Mouse (Mus musculus) cerebellum, postnatal 10 days (tissue): ENCODE results near the gene Thumpd3.

Experiments
- DNase-seq, 2 experiments: peaks; one replicate each; pipeline ENCODE4 v3.0.0; 2021; ENCODE audit warnings: mixed read lengths in 2 of 2

Thumpd3 gene

GRCm38 (mm10) chr6:113037946-113038734, 7.9 kb upstream of the Thumpd3 start:
- DNase-seq, result peak; percentile 73 to 74

GRCm38 (mm10) chr6:113038735-113039058, 7.3 kb upstream of the Thumpd3 start:
- DNase-seq, result no peak

- DNase-seq, result no peak
These were observed 5.7 kb upstream of the Thumpd3 start for GRCm38 (mm10) chr6:113040319-113040718.

- no peak for DNase-seq
These were observed 4.6 kb upstream of the Thumpd3 start for GRCm38 (mm10) chr6:113041215-113041990.

DNA sequence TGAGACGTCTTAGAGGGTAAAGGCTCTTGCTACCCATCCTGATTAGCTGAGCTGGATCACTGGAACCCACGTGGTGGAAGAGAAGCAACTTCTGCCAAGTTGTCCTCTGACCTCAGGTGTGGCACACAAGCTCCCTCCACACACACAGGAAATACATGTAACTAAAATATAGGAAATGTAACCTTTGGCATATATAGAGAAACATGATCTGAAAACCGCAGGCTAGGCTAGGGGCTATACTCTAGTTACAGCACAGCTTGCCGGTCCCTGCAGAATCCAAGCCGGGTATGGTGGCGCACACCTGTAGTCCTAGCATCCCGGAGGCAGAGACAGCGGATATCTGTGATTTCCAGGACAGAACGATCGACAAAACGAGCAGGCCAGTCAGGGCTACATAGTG, 450 bp upstream of the Thumpd3 start:
- DNase-seq, result no peak

DNA sequence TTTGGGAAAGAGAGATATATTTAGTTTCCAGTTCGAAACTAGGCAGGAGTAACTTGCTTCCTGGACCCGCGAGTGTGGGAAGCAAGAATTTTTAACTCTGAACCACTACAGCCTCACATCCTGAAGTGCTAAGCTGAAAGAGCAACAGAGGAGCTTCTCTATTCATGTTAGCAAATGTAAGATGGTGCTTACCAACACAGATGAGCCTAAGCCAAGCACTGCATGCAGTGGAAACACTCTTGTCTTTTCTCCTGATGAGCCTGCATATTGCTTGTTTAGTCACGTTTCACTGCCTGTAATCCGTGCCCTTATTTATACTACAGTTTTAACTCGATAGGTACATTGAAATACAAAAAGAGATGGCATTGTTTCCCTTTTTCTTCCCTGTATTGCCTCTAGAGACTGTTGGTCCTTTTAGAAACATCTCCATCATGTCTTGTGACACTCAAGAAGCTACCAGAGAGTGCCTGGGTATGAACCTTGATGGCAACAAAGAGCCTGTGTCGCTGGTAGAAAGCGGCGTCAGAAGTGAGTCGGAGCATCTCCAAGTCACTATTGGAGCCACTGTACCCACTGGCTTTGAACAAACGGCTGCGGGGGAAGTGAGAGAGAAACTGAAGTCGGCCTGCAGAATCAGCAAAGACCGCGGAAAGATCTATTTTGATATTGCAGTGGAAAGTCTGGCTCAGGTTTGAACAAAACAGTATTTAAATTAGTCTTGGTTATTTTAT, 1.2 kb downstream of the Thumpd3 start:
- DNase-seq, result peak; percentile 4 to 7

- no peak for DNase-seq
These were observed 2.3 kb downstream of the Thumpd3 start for GRCm38 (mm10) chr6:113048371-113048770.

DNA sequence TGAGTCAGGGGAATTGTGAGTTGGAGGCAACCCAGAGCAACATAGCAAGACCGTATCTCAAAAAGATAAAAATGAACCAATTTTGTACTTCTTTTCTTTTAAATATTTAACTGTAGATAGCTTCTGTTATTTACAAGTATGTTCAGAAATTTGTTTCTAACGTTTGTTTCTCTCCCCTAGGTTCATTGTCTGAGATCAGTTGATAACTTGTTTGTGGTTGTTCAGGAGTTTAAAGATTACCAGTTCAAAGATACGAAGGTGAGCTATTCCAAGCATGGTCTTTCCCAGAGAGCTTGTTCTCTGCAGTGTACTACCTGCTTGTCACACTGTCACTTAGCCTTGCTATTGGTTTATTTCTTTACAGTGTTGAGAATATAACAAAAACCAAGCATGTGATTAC, 3.1 kb downstream of the Thumpd3 start:
- no peak for DNase-seq

GRCm38 (mm10) chr6:113052972-113053371, 6.9 kb downstream of the Thumpd3 start:
- no peak for DNase-seq

GRCm38 (mm10) chr6:113054552-113055107, 8.6 kb downstream of the Thumpd3 start:
- no peak for DNase-seq

DNA sequence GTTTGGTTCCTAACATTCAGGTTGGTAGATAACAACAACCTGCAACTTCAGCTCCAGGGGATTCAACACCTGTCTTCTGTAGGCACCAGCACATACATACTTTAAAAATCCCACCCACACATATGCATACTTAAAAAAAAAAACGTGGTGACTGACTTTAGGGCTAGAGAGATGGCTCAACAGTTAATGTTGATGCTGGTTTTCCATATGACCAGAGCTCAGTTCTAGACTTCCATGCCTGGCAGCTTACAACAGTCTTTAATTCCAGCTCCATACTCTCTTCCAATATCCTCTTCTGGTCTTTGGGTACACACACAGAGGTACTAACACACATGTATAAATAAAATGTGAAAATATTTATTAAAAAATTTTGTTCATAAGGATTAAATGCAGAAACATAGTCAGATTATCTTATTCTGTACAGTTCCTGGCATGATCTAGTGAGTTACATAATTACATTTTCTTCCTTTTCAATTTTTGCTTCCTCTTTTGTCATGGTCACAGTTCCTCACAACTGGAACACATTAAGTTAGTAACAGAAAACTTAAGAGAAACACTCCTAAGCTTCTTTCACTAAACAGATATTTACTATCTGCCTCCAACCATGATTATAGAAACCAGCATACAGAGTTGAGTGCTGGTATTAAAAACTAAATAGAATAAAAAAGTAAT, 15.0 kb downstream of the Thumpd3 start:
- DNase-seq, result no peak

GRCm38 (mm10) chr6:113062253-113062652, 16.2 kb downstream of the Thumpd3 start:
- no peak for DNase-seq

- no peak for DNase-seq
These were observed 17.3 kb downstream of the Thumpd3 start for GRCm38 (mm10) chr6:113063363-113063762.

DNA sequence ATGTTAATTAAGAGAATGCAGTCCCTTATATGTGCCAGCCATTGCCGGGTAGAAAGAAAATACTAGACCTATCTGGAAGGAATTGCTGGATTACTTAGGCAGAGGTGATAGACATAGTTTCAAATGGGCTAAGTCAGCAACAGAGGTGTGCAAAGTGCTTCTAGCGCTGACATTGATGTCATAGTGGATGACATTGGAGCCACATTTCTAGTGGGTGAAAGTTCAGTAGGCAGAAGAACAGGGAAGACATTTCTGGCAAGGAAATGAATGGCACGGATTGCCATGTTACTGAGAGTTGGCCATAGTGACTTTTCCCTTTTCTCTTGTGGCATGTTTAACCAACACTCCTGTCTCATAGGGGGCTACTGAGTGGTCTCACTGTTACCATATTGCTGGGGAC, 19.2 kb downstream of the Thumpd3 start:
- no peak for DNase-seq

- DNase-seq, result no peak
These were observed 23.1 kb downstream of the Thumpd3 start for GRCm38 (mm10) chr6:113069154-113069553.

DNA sequence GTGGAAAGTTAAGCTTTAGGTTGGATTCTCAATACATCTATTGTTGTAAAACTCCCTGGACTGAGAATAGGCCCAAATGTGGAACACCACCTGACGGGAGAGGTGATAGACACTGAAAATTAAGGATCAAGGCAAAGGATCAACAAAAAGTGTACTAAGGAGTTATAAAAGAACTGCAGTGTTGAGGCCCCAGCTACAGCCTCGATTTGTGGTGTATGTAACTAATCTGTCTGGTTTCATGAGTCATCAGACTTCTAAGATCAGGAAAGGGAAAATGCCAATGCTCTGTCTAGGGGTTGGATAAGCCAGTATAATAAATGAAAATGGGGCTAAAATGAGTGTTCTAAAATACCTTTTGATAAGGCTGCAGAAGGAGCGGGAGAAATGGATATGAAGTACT, 29.2 kb downstream of the Thumpd3 start:
- DNase-seq, result no peak

- DNase-seq, result peak; percentile 95 to 98
These were observed 30.1 kb downstream of the Thumpd3 start for GRCm38 (mm10) chr6:113076012-113076685.

GRCm38 (mm10) chr6:113076686-113077516, 30.9 kb downstream of the Thumpd3 start, which contains the start of gene Setd5:
Gene Setd5, plus strand, starts transcription at chr6:113077365.
- peak; percentile 99 for DNase-seq

- DNase-seq, result no peak
These were observed 31.6 kb downstream of the Thumpd3 start for GRCm38 (mm10) chr6:113077569-113078030.

DNA sequence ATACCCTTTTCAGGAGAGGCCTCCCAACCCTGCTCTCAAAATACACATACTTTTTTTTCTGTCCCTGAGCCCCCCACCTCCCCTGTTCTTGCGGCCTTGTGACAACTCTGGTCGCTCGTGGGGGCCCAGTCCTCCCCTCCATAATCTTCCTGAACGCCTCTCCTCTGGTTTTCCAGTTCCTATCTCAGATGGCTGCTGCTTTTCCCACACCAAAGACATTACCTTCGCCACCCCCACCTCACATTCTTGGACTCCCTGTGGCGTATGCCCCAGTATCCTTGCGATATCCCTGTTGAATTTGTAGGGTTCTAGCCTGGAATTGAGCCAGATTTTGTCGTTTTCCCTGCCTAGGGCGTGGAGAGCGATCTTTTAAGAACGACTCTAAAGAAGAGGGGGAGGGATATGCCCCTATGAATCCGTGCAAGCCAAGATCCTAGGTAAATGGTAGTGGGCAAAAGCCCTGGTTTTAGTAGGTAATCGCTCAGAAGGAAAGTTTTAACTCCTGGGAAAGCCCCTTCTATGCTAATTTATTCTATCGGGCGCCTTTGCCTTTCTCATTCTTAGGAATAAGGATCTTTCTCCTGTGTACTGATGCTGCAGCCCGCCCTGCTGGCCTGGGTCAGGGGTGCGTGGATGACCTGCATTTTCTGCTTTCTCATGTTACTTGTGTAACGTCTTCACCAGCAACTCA, 32.2 kb downstream of the Thumpd3 start:
- DNase-seq, result peak; percentile 54 to 71
